ENCODE assay signal across 25 mouse cellular contexts in genomic region chr9:66967492-66967891, GRCm38 (mm10).
"Had no signal": no experiment of that assay in that cellular context is flagged by ENCODE, and none has a peak within 500 bp of the region (broad histone marks: within the 10 kb centered on the region; RNA-seq: fewer than 3 reads in every experiment).

No protein-coding gene starts in this region.

- H3K27ac ChIP-seq: forebrain, embryonic 15.5 days; heart, embryonic 13.5 days; heart, embryonic 15.5 days; hindbrain, embryonic 13.5 days; hindbrain, embryonic 15.5 days; hindbrain, postnatal 0 days; kidney, embryonic 15.5 days; kidney, postnatal 0 days; limb, embryonic 13.5 days had no signal

- DNase-seq: forebrain, postnatal 0 days; gastrocnemius, postnatal 14 days; gastrocnemius, postnatal 36 days; heart, adult 18-20 months; heart, postnatal 14 days; heart, postnatal 36 days; kidney, adult 11 months; kidney, adult 2 months; kidney, adult 9 months; kidney, postnatal 14 days; kidney, postnatal 36 days; layer of hippocampus, adult 9-11 months; layer of hippocampus, postnatal 36 days; left cerebral cortex, postnatal 4 days had no signal

- H3K27me3 ChIP-seq: forebrain, embryonic 15.5 days; heart, embryonic 13.5 days; heart, embryonic 15.5 days; hindbrain, embryonic 13.5 days; hindbrain, embryonic 15.5 days; kidney, embryonic 15.5 days; limb, embryonic 13.5 days had no signal

- H3K4me3 ChIP-seq: forebrain, embryonic 15.5 days; heart, embryonic 13.5 days; heart, embryonic 15.5 days; hindbrain, embryonic 13.5 days; hindbrain, embryonic 15.5 days; kidney, embryonic 15.5 days; limb, embryonic 13.5 days had no signal

- H3K4me2 ChIP-seq: forebrain, embryonic 15.5 days; heart, embryonic 11.5 days; heart, embryonic 13.5 days; heart, embryonic 15.5 days; hindbrain, embryonic 13.5 days; hindbrain, embryonic 15.5 days; kidney, embryonic 15.5 days; limb, embryonic 13.5 days had no signal

- H3K9ac ChIP-seq: forebrain, embryonic 15.5 days; forebrain, postnatal 0 days; heart, embryonic 13.5 days; heart, embryonic 15.5 days; hindbrain, embryonic 13.5 days; hindbrain, embryonic 15.5 days; kidney, embryonic 15.5 days; limb, embryonic 13.5 days had no signal

- ATAC-seq: forebrain, embryonic 15.5 days; forebrain, postnatal 0 days; hindbrain, postnatal 0 days; intestine, embryonic 16.5 days had no signal

- H3K4me1 ChIP-seq: forebrain, embryonic 15.5 days; heart, embryonic 13.5 days; heart, embryonic 15.5 days; hindbrain, embryonic 13.5 days; hindbrain, embryonic 15.5 days; kidney, embryonic 15.5 days; limb, embryonic 13.5 days had no signal

- H3K9me3 ChIP-seq: forebrain, embryonic 15.5 days; heart, embryonic 13.5 days; heart, embryonic 15.5 days; hindbrain, embryonic 13.5 days; hindbrain, embryonic 15.5 days; kidney, embryonic 15.5 days; limb, embryonic 13.5 days had no signal
